Mouse (Mus musculus) limb, embryonic 11.5 days (tissue): ENCODE measurements at regions not wholly inside any gene's neighbourhood (a gene's known extent, or its start where the extent isn't known, plus 50 kb on each side); places are given as distances from the start of the nearest gene placed in this dataset.
"Not testable (repeated sequence)": the region's sequence is repeated elsewhere in the genome, so short reads cannot be mapped to it uniquely, and the experiment has no call there.

Source experiments
- ATAC-seq: fragments of 200-750 bp; cut with Nextera tagmentation; 2 replicates; pipeline ENCODE4 v1.8.0; 2017; ENCODE audit warnings: low read depth; ENCODE audit not compliant: insufficient number of reproducible peaks, low FRiP score, low TSS enrichment
- DNase-seq: peaks from one replicate; pipeline ENCODE4 v3.0.0-alpha.2; 2015; ENCODE audit warnings: low spot score
- H3K27ac ChIP-seq: fragments of 300-500 bp; sonication (generic); replicated peaks from 2 replicates; pipeline ENCODE4 v1.5.1; 2014; ENCODE audit warnings: low read depth, mild to moderate bottlenecking, low read length
- H3K27me3 ChIP-seq: fragments of 300-500 bp; sonication (generic); 2 replicates; pipeline ENCODE4 v1.6.1; 2014; ENCODE audit warnings: mild to moderate bottlenecking, low read length, mixed read lengths; ENCODE audit not compliant: control insufficient read depth, insufficient read depth
- H3K36me3 ChIP-seq: fragments of 300-500 bp; sonication (generic); 2 replicates; pipeline ENCODE4 v1.6.1; 2014; ENCODE audit warnings: mild to moderate bottlenecking, low read length, moderate library complexity, mixed read lengths; ENCODE audit not compliant: control insufficient read depth, insufficient read depth
- H3K4me1 ChIP-seq: fragments of 300-500 bp; sonication (generic); 2 replicates; pipeline ENCODE4 v1.6.1; 2014; ENCODE audit warnings: low read length, mixed read lengths; ENCODE audit not compliant: control insufficient read depth, insufficient read depth
- H3K4me2 ChIP-seq: fragments of 300-500 bp; sonication (generic); 2 replicates; pipeline ENCODE4 v1.6.1; 2014; ENCODE audit warnings: low read depth, mild to moderate bottlenecking, moderate library complexity; ENCODE audit not compliant: severe bottlenecking
- H3K4me3 ChIP-seq: fragments of 300-500 bp; sonication (generic); 2 replicates; pipeline ENCODE4 v1.5.1; 2014; ENCODE audit warnings: low read depth, low read length
- H3K9ac ChIP-seq: fragments of 300-500 bp; sonication (generic); 2 replicates; pipeline ENCODE4 v1.6.1; 2014; ENCODE audit warnings: mild to moderate bottlenecking, low read length
- H3K9me3 ChIP-seq: fragments of 300-500 bp; sonication (generic); 2 replicates; pipeline ENCODE4 v1.6.1; 2016; ENCODE audit warnings: low read length; ENCODE audit not compliant: control insufficient read depth
- WGBS: fragments of 180-500 bp; shearing (Covaris S2); extraction: QIAGEN DNeasy Blood & Tissue Kit; methylation state at CpG from one replicate; pipeline ENCODE4 v1.1.7; 2014; 5-methylcytosine and 5-hydroxymethylcytosine counted together

GRCm38 (mm10) chr13:7233399-7233798 is 584.8 kb upstream of the Pfkp start:
- H3K27me3 ChIP-seq, result no peaks in the 10 kb centered on the region
- no peaks in the 10 kb centered on the region for H3K4me1 ChIP-seq
- H3K9ac ChIP-seq, result no peak overlapping the region
- H3K36me3 ChIP-seq, result no peaks in the 10 kb centered on the region
- no peak overlapping the region for H3K4me2 ChIP-seq
- WGBS, result 20% methylated on average over 2 of the region's 2 CpGs
- H3K9me3 ChIP-seq, result no peaks in the 10 kb centered on the region
- no peak overlapping the region for H3K27ac ChIP-seq
- peak; percentile 39; the same call in 1 of the 2 replicates for ATAC-seq
- no peak for DNase-seq
- H3K4me3 ChIP-seq, result no peak overlapping the region

- no peak for ATAC-seq
- Histone ChIP-seq H3K9me3 (no peaks in the 10 kb centered on the region), H3K27me3 (no peaks in the 10 kb centered on the region), H3K4me3 (no peak overlapping the region), H3K36me3 (no peaks in the 10 kb centered on the region), H3K27ac (no peak overlapping the region), H3K9ac (no peak overlapping the region), H3K4me1 (no peaks in the 10 kb centered on the region), H3K4me2 (no peak overlapping the region)
- DNase-seq, result no peak
- 90% methylated on average over 5 of the region's 5 CpGs for WGBS
These were observed 558.1 kb upstream of the Pfkp start for GRCm38 (mm10) chr13:7206626-7207211.

GRCm38 (mm10) chr13:7195990-7196389 is 547.4 kb upstream of the Pfkp start:
- 68% methylated on average over 6 of the region's 6 CpGs for WGBS
- DNase-seq (no peak), ATAC-seq (no peak)

GRCm38 (mm10) chr13:7182216-7182751 is 533.7 kb upstream of the Pfkp start:
- H3K27ac ChIP-seq, result no peak overlapping the region
- no peaks in the 10 kb centered on the region for H3K36me3 ChIP-seq
- no peak for DNase-seq
- WGBS, result 63% methylated on average over 4 of the region's 4 CpGs
- no peak for ATAC-seq
- H3K27me3 ChIP-seq, result no peaks in the 10 kb centered on the region
- no peak overlapping the region for H3K9ac ChIP-seq
- H3K4me1 ChIP-seq, result no peaks in the 10 kb centered on the region
- no peak overlapping the region for H3K4me2 ChIP-seq
- H3K4me3 ChIP-seq, result no peak overlapping the region
- no peaks in the 10 kb centered on the region for H3K9me3 ChIP-seq

More at GRCm38 (mm10) chr13:7195990-7196389, 547.4 kb upstream of the Pfkp start:
- no peak overlapping the region for H3K4me3 ChIP-seq
- no peaks in the 10 kb centered on the region for H3K27me3 ChIP-seq
- H3K4me1 ChIP-seq, result no peaks in the 10 kb centered on the region
- H3K9ac ChIP-seq, result no peak overlapping the region
- no peaks in the 10 kb centered on the region for H3K9me3 ChIP-seq
- no peak overlapping the region for H3K27ac ChIP-seq
- H3K4me2 ChIP-seq, result no peak overlapping the region
- H3K36me3 ChIP-seq, result no peaks in the 10 kb centered on the region

- Histone ChIP-seq H3K4me1 (no peaks in the 10 kb centered on the region), H3K9me3 (peaks cover 3% of the 10 kb centered on the region; the same call in 1 of the 2 replicates), H3K4me2 (no peak overlapping the region), H3K9ac (no peak overlapping the region), H3K4me3 (no peak overlapping the region), H3K27me3 (no peaks in the 10 kb centered on the region), H3K27ac (no peak overlapping the region), H3K36me3 (no peaks in the 10 kb centered on the region)
- 74% methylated on average over 9 of the region's 9 CpGs for WGBS
- DNase-seq (no peak), ATAC-seq (no peak)
These were observed 527.1 kb upstream of the Pfkp start for GRCm38 (mm10) chr13:7175561-7176160.

- not testable (repeated sequence) for H3K4me3 ChIP-seq, H3K4me1 ChIP-seq, H3K9me3 ChIP-seq, H3K4me2 ChIP-seq, H3K27me3 ChIP-seq, H3K36me3 ChIP-seq, DNase-seq, H3K27ac ChIP-seq, H3K9ac ChIP-seq, ATAC-seq
- 91% methylated on average over 3 of the region's 3 CpGs for WGBS
These were observed 521.5 kb upstream of the Pfkp start for GRCm38 (mm10) chr13:7170035-7170434.

GRCm38 (mm10) chr13:7146337-7146736 is 497.8 kb upstream of the Pfkp start:
- no peak for ATAC-seq

GRCm38 (mm10) chr13:7110572-7110971 is 462.0 kb upstream of the Pfkp start:
- H3K27ac ChIP-seq, result no peak overlapping the region
- ATAC-seq (no peak), DNase-seq (no peak)
- H3K4me3 ChIP-seq, result no peak overlapping the region
- WGBS, result 77% methylated on average over 4 of the region's 4 CpGs
- no peaks in the 10 kb centered on the region for H3K36me3 ChIP-seq
- H3K27me3 ChIP-seq, result no peaks in the 10 kb centered on the region
- H3K4me1 ChIP-seq, result no peaks in the 10 kb centered on the region
- H3K9ac ChIP-seq, result no peak overlapping the region
- no peak overlapping the region for H3K4me2 ChIP-seq
- no peaks in the 10 kb centered on the region for H3K9me3 ChIP-seq

More at GRCm38 (mm10) chr13:7146337-7146736, 497.8 kb upstream of the Pfkp start:
- no peak for DNase-seq
- H3K36me3 ChIP-seq, result no peaks in the 10 kb centered on the region
- WGBS, result 78% methylated on average over 4 of the region's 4 CpGs
- no peak overlapping the region for H3K27ac ChIP-seq
- no peak overlapping the region for H3K4me2 ChIP-seq
- H3K4me3 ChIP-seq, result no peak overlapping the region
- H3K9me3 ChIP-seq, result no peaks in the 10 kb centered on the region
- no peaks in the 10 kb centered on the region for H3K4me1 ChIP-seq
- no peak overlapping the region for H3K9ac ChIP-seq
- no peaks in the 10 kb centered on the region for H3K27me3 ChIP-seq
